Mouse (Mus musculus) regulatory T cell (primary cell): Measurements from ENCODE around the gene Cypt15.
"Not testable (repeated sequence)": the region's sequence is repeated elsewhere in the genome, so short reads cannot be mapped to it uniquely, and the experiment has no call there.

ENCODE experiments used
- in situ Hi-C: fragments of 300-600 bp; cut with MboI, MseI; formaldehyde crosslinking; loops from one replicate; pipeline ENCODE4 v1.15.1; 2025; ENCODE audit warnings: high pct_unique_total_duplicates

Cypt15 gene

DNA sequence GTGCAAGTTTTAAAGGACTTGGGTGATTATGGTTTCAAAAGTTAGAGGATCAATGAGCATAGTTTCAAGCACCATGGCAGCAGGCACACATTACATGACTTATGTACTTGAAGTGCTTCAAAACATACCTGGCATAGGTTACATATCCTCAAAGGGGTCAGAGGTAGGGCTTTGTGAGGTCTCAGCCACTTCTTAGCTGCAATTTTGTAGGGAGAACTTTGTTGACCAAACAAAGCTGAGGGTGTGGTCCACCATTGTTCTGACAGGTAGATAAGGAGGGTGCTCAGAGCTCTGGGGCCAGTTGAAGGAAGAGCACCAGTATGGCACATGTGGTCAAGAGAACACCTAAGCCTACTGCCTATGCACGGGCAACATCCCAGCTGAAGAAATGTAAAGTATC lies at the start of gene Cypt15:
Cypt15 (plus strand) TSS at position 301 of the 400 bp plus-strand sequence.
- in situ Hi-C loops: not testable (repeated sequence)

DNA sequence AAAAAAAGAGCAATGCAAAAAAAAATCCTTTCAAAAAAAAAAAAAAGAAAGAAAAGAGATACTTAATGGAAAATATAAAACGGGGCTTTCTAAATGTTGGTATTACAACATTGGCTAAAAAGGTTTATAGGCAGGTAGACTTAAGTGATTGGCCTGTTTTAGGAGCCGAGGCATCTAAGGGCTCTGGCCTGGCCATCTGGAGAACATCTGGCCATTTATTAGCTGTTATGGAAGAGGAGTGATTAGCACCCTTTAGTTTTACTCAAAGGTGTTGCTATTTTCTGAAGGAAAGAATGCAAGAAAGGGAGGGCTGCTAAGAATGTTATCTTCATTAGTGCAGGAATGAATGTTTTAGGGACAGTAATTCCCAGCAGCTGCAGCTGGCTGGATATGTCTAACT lies 24.9 kb downstream of the Cypt15 start:
- in situ Hi-C loops: no loop called here

- in situ Hi-C loops: no loop called here
Observed at GRCm38 (mm10) chrX:39378830-39379229, 32.8 kb downstream of the Cypt15 start.

- in situ Hi-C loops: no loop called here
Observed at GRCm38 (mm10) chrX:39383806-39384205, 37.7 kb downstream of the Cypt15 start.
